Mouse (Mus musculus) erythroblast, adult 5-6 weeks (primary cell): ENCODE data around the gene Cacng7. TPM values are rescaled to one million over a fixed set of nuclear protein-coding genes. Genes with fewer than 3 reads are reported as not detected.
"Not testable (repeated sequence)": the region's sequence is repeated elsewhere in the genome, so short reads cannot be mapped to it uniquely, and the experiment has no call there.

Source experiments
- ATAC-seq: replicated peaks from 2 replicates; pipeline ENCODE4 v1.8.0; 2016; ENCODE audit warnings: moderate number of reproducible peaks, mild to moderate bottlenecking, moderate TSS enrichment, inconsistent platforms; ENCODE audit not compliant: poor library complexity, low FRiP score, severe bottlenecking
- total RNA-seq, 2 experiments: library from RNA; stranded (forward) in 1 of 2; stranded (reverse) in 1 of 2; fragments of 150-400 nt in 1 of 2; fragments of 200-764, 138-1000 nt in 1 of 2; gene quantifications; 2 replicates each; pipeline versions ENCODE4 v1.2.3 to v1.2.4; 2015 to 2017; ENCODE audit warnings: low replicate concordance in 2 of 2

Gene Cacng7
- total RNA-seq (2015; ENCODE audit: low replicate concordance) = not detected in 2 replicates
- 0.26 TPM in 1 of 2 replicates, not detected in the other for total RNA-seq (2017; ENCODE audit: low replicate concordance)

GRCm38 (mm10) chr7:3332619-3333521 is at the start of gene Cacng7:
TSS of gene Cacng7 (plus strand) at chr7:3332955.
- ATAC-seq = no peak

GRCm38 (mm10) chr7:3283081-3283875 is 49.5 kb upstream of the Cacng7 start:
- ATAC-seq = no peak

DNA sequence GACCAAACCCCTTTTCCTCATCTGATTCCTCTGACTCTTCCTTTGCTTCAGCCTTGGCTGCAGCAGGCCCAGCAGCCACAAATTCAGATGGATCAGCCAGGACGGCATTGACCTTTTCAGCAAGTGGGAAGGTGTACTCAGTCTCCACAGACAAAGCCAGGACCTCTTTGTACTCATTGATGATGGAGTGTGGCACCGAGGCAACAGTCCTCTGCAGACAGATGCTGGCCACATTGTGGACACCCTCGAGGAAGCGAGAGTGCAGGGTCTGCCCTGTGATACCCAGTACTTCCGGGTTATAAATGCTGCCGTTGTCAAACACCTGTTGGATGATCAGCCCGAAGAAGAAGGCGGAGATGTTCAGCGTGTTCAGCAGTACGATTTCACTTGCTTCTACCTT is 48.2 kb upstream of the Cacng7 start:
- ATAC-seq = no peak

DNA sequence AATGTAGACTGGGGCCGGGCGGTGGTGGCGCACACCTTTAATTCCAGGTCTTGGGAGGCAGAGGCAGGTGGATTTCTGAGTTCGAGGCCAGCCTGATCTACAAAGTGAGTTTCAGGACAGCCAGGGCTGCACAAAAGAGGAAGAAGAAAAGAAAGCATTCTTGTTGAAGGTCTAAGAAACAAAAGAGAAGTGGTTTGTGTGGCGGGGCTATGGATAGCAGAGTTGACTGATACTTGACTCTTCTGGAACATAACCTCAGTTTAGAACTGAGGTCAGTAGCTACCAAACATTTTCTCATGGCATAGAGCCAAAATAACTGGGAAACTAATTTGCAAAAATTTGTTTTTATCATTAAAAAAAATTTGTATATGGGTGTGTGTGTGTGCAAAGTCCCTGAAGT is 46.7 kb upstream of the Cacng7 start:
- no peak for ATAC-seq

DNA sequence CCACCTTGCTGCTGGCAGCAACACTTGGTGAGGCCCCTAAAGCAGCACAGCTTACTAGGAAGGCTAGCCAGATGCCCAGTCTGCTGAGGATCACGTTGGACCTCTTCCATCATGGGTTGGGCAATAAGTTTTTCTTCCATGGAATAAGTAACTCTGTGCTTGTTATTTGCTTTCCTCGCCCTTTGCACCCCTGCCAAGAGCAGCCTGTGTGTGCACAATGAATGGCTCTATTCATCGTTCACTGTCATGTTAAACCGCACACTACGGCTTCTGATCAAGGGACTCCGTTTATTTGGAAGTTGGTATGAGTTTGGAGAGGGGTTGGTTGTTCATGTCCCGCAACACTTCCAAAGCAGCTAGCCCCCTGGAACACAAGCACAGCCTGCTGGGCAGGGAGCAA is 45.6 kb upstream of the Cacng7 start:
- ATAC-seq = no peak

DNA sequence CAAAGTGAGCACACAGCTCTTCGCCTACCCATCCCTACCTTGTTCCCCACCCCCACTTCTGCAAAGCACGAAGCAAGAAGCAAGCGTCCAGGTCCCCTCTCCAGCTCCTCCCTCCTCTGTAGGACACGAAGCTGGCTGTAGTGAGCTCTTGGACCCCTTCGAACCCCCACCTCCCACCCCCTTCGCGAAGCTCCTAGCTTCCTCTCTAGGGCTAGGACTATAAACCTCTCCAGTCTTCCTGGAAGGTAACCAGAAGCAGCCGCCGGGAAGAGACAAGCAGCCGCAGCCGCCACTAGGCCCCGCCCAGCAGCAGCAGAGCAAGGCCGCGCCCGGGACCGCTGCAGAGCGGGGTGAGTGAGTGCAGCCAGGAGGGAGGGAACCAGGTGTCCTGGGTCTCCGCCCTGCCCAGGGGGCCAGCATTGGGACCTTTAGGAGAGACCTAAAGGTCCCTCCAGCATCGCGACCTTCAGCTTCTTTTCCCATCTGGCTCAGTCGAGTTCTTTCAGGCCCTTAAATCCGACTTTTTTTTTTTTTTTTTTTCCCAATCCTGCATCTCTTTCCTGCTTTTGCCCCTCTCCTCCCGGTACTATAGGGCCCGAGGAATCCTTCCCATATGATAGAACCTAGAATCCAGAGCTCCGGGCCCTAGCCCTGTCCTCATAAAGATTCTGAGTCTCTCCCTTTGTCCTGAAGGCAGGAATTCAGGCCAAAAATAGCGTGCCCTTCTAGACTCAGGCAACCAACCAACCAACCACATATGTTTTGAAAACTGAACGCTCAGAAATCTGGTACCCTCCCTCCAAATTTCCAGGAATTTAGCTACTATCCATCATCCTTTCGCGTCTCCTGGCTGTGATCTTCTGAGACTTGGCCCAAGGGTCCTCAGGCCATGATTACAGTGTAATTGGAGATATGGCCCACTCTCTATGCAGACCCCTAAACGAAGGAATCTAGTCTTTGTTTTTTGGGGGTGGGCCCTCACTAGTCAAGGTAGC is 43.5 kb upstream of the Cacng7 start, which contains the start of the genes Myadm and Prkcg:
Gene Myadm, plus strand, starts transcription at position 105 of the 995 bp plus-strand sequence.
Gene Prkcg, plus strand, starts transcription at position 204 of the 995 bp plus-strand sequence.
- ATAC-seq = no peak

DNA sequence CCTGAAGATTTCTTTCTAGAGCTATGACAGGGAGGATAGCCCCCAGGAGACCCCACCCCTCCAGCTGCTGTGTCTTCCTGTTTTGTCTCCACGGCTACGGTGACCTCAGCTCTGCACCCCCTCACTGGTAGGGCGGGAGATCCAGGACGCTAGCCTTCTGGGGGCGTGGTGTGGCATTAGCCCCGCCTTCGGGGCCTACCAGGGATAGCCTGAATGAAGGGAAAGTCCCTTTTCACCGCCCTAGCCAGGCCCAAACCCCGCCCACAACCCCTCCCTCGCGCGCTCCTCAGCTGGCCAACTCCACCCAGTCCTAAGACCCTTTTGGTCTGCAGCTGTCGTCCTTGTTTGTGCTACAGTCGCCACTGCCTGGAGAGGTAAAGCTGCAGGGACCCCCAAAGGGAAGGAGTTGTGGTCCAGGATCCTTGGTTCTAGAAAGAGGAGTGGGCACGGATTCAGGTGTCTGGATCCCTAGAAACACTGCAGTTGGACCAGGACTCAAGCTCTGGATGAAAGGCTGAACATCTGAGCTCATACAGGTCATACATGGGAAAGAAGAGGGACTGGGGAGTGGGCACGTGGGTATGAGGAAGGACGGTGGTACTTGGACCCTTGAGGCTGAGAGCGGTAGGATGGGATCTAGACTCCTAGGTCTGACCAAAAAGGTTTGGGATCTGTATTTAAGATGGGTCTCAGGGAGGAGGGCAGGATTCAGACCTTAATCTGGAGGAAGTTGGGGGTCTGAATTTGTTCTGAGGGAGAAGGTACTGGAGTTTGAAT is 42.3 kb upstream of the Cacng7 start:
- no peak for ATAC-seq

- ATAC-seq = no peak
These were observed 41.6 kb upstream of the Cacng7 start for GRCm38 (mm10) chr7:3291197-3291596.

DNA sequence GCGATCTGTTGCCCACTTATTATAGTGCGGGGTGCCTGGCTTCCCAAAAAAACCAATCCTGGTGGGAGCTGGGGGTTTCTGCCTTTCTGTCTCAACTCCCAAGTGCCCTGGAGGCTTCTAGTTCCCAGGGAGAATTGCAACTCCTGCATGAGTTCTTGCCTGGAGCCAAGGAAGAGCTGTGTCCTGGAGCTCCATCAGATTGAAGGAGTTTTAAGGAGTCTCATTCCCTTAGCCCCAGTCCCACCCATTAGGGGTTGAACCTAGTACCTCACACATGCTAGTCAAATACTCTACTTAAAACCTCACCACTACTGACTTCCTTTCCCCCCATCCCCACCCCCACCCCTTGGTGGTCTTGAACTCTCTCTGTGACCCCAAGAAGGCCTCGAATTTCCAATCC is 41.0 kb upstream of the Cacng7 start:
- ATAC-seq = no peak

DNA sequence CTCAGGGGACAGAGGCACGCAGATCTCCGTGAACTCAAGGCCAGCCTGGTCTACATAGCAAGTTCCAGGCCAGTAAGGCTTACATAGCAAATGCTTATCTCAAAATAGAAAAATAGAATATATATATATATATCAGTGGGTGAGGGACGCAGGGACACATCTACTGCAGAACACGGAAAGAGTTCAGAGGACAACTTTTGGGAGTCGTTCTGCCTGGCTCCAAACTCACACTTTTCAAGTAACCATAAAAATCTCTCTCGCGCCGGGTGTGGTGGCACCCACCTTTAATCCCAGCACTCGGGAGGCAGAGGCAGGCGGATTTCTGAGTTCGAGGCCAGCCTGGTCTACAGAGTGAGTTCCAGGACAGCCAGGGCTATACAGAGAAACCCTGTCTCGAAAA is 40.5 kb upstream of the Cacng7 start:
- not testable (repeated sequence) for ATAC-seq

DNA sequence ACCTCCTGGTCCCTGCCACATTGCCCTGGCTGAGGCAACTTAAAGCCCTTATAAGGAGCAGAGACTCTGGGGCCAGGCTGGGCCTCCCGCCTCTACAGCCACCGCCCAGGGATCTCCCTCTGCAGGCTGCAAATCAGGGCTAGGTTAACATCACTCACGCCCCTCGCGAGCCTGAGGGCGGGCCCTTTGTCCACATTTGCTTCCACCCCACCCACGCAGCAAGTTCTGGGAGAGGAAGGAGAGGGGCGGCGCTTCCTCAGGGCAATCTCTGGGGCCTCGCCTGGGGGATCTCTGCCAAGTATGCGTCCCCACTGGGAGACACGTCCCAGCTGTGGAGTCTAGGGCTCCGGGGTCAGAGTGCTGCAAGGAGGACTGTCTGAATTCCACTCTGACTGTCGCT is 40.0 kb upstream of the Cacng7 start:
- no peak for ATAC-seq

- no peak for ATAC-seq
These were observed 38.0 kb upstream of the Cacng7 start for GRCm38 (mm10) chr7:3294794-3295193.

DNA sequence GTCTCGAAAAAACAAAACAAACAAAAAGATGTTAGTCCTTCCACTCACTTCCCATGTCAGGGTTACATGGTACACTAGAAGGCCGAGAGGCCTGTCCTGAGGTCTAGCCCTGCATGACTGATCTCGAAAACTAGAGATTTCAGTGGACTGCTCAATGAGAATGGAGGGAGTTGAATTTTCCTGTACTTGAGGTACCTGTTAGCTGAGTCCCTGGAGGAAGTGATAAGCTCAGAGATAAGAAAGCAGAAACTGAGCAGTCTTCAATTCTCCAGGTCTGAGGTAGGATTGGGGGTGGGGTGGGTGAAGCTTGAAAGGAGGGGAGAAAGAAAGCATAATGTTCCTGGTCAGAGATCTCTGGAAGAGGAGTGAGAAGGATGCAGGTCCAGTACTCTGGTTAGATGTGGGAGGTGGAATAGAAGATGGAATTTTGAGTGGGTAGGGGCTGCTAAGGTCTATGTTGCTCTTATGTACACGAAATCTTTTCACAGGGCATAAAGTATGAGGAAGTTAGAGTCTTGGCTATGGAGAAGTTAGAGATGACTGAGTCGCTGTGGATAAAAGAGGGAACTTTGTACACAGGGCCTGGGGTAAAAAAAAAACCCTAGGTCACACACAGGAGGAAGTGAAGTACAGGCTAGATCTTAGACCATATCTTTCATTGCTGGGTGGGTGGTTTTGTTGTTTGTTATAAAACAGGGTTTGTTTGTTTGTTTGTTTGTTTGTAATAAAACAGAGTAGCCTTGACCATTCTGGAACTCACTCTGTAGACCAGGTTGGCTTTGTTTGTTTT is 37.2 kb upstream of the Cacng7 start:
- ATAC-seq = no peak

- ATAC-seq = no peak
These were observed 36.0 kb upstream of the Cacng7 start for GRCm38 (mm10) chr7:3296711-3297110.

DNA sequence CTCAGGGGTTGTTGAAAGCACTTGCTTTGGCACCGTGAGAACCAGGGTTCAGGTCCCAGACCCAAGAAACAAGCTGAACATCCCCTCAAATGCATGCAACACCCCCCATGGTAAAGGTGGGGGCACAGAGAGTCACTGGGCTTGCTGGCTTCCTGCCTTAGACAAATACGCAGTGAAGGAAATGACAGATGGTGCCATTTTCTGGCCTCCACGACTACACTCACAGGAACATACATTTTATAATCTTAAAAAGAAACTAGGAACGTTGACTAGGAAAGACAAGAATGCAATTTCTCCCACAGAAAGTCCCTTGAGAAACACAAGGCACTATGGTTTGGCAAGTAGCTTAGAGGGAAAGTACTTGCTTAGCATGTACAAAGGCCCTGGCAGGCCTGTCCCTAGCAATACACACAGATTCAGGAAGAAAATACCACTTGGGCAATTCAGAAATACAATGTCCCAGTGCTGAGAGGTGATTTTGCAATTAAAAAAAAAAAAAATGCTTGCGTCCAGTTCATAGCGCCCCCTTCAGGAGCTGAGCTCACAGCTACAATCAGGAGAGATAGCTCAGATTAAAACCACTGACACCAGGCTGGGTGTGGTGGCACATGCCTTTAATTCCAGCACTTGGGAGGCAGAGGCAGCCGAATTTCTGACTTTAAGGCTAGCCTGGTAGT is 32.7 kb upstream of the Cacng7 start:
- ATAC-seq = no peak

DNA sequence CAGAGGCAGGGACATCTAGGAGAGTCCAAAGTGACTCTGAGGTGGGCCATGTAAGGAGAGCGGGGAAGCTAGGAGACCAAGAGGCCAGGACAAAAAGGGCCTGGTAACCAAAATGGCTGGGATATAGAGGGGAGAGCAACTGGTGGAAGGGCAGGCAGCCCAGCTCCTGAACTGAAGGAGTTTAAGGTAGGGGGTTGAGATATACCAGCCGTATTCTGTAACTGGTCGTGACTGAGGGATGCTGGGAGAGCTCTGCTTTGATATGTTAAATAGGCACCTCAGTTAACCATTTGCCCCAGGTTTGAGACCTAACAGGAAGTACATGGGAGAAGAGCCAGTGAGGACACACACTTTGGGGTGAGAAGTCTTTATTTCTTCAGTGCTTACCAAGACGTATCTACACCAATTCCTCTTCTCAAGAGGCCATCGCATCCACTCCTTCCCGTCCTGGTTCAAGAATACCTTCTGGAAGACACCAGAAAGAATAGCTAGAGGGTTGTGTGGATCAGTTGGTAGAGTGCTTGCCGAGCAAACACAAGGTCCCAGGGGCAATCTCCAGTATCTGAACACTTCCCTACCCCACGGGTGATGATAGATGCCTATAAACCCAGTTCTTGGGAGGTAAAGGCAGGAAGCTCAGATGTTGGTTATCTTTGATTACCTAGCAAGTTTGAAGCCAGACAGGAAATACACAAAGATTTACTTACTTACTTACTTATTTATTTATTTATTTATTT is 31.7 kb upstream of the Cacng7 start:
- ATAC-seq = no peak
